Mouse (Mus musculus): ENCODE measurements around the gene Chka.

Gene Chka

GRCm38 (mm10) chr19:3916727-3917126, 65.2 kb downstream of the Chka start:
- in situ Hi-C loops (cut with MboI, MseI): no loop called here

- in situ Hi-C loops (cut with MboI, MseI): no loop called here
Measured at GRCm38 (mm10) chr19:3919928-3920327, 68.4 kb downstream of the Chka start.

- in situ Hi-C loops (cut with MboI, MseI): no loop called here
Measured at GRCm38 (mm10) chr19:3922661-3923371, 71.2 kb downstream of the Chka start.

- in situ Hi-C loops (cut with MboI, MseI): no loop called here
Measured at GRCm38 (mm10) chr19:3923586-3923985, 72.0 kb downstream of the Chka start.

GRCm38 (mm10) chr19:3924190-3924589, 72.6 kb downstream of the Chka start:
- in situ Hi-C loops (cut with MboI, MseI): no loop called here

GRCm38 (mm10) chr19:3924868-3925267, 73.3 kb downstream of the Chka start:
- in situ Hi-C loops (cut with MboI, MseI): no loop called here

GRCm38 (mm10) chr19:3925859-3926258, 74.3 kb downstream of the Chka start:
- in situ Hi-C loops (cut with MboI, MseI): no loop called here

GRCm38 (mm10) chr19:3926279-3926678, 74.7 kb downstream of the Chka start:
- in situ Hi-C loops (cut with MboI, MseI): no loop called here

GRCm38 (mm10) chr19:3926685-3927084, 75.1 kb downstream of the Chka start:
- in situ Hi-C loops (cut with MboI, MseI): no loop called here

GRCm38 (mm10) chr19:3927989-3928388, 76.4 kb downstream of the Chka start:
- in situ Hi-C loops (cut with MboI, MseI): no loop called here

- in situ Hi-C loops (cut with MboI, MseI): no loop called here
Measured at GRCm38 (mm10) chr19:3928779-3929178, 77.2 kb downstream of the Chka start.

- in situ Hi-C loops (cut with MboI, MseI): no loop called here
Measured at GRCm38 (mm10) chr19:3929211-3929941, 77.8 kb downstream of the Chka start, which contains the start of gene Aldh3b1. Gene Aldh3b1, minus strand, starts transcription at chr19:3929808.

GRCm38 (mm10) chr19:3930262-3931057, 78.9 kb downstream of the Chka start:
- in situ Hi-C loops (cut with MboI, MseI): no loop called here

GRCm38 (mm10) chr19:3931716-3932115, 80.1 kb downstream of the Chka start:
- in situ Hi-C loops (cut with MboI, MseI): no loop called here

- in situ Hi-C loops (cut with MboI, MseI): no loop called here
Measured at GRCm38 (mm10) chr19:3935032-3935895, 83.7 kb downstream of the Chka start, which contains the start of gene Unc93b1. Gene Unc93b1, plus strand, starts transcription at chr19:3935186.

GRCm38 (mm10) chr19:3935896-3936850, 84.6 kb downstream of the Chka start:
- in situ Hi-C loops (cut with MboI, MseI): no loop called here

GRCm38 (mm10) chr19:3942315-3942714, 90.7 kb downstream of the Chka start:
- in situ Hi-C loops (cut with MboI, MseI): no loop called here

- in situ Hi-C loops (cut with MboI, MseI): no loop called here
Measured at GRCm38 (mm10) chr19:3942986-3943735, 91.6 kb downstream of the Chka start.

Data from T-helper 1 cell (primary cell).